Mouse (Mus musculus) megakaryocyte, embryonic 14.5 days (primary cell): ENCODE data around the gene Pygm. TPM values are rescaled to one million over a fixed set of nuclear protein-coding genes. Genes with fewer than 3 reads are reported as not detected.

Source experiments
- H3K27me3 ChIP-seq: replicated peaks from 2 replicates; pipeline ENCODE3; 2012; ENCODE audit warnings: inconsistent platforms
- H3K36me3 ChIP-seq: replicated peaks from 2 replicates; pipeline ENCODE3; 2012; ENCODE audit warnings: low read length, inconsistent platforms, mixed read lengths
- H3K4me1 ChIP-seq: 2 replicates; pipeline ENCODE4 v1.6.1; 2012; ENCODE audit warnings: inconsistent platforms
- H3K4me3 ChIP-seq: replicated peaks from 2 replicates; pipeline ENCODE3; 2012; ENCODE audit warnings: moderate library complexity, mild to moderate bottlenecking, inconsistent platforms
- H3K9me3 ChIP-seq: 2 replicates; pipeline ENCODE4 v1.6.1; 2012; ENCODE audit warnings: inconsistent platforms
- FLI1 ChIP-seq: IDR thresholded peaks from 2 replicates; pipeline ENCODE4 v1.6.1; 2012; ENCODE audit warnings: low read length, inconsistent platforms, mixed read lengths
- GATA1 ChIP-seq: IDR thresholded peaks from 3 replicates; pipeline ENCODE4 v1.6.1; 2012; ENCODE audit warnings: mixed read lengths, low read length, inconsistent platforms, borderline replicate concordance
- polyA plus RNA-seq: library from polyadenylated mRNA; stranded (reverse); fragments of >175 nt; gene quantifications from 2 replicates; pipeline ENCODE4 v1.2.3, GENCODE M21; 2012; ENCODE audit warnings: low replicate concordance; ENCODE audit not compliant: insufficient read depth

Gene Pygm
- polyA plus RNA-seq, 1 experiment = 3.6 TPM

DNA sequence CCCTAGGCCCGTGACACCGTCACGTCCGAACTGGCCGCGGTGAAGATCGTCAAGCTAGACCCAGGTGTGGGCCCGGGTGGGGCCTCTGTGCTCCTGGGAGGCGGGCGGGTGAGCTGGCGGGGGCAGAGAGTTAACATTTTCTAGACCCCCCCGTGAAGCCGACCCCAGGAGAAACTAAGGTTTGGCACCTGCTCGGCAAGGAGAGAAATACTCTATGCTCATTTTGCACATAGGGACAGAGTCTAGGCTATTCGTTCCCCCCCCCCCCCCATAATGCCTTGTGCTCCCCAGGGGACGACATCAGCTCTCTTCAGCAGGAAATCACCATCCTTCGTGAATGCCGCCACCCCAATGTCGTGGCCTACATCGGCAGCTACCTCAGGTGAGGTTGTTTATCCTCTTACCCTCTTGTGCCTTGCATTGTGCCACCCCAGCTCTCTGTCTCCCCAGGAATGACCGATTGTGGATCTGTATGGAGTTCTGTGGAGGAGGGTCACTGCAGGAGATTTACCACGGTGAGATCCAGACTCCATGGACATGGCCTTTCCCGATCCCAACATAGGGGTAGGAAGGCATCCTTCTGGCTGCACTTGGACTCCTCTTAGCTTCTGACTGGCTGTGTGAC lies 42.6 kb upstream of the Pygm start:
- peaks cover 80% of the 10 kb centered on the region for H3K36me3 ChIP-seq
- peaks cover under 1% of the 10 kb centered on the region for H3K27me3 ChIP-seq
- peak overlapping the region; percentile 97 for H3K4me3 ChIP-seq
- peaks cover 87% of the 10 kb centered on the region for H3K4me1 ChIP-seq
- TF ChIP-seq GATA1 (no peak), FLI1 (no peak)
- H3K9me3 ChIP-seq = no peaks in the 10 kb centered on the region

DNA sequence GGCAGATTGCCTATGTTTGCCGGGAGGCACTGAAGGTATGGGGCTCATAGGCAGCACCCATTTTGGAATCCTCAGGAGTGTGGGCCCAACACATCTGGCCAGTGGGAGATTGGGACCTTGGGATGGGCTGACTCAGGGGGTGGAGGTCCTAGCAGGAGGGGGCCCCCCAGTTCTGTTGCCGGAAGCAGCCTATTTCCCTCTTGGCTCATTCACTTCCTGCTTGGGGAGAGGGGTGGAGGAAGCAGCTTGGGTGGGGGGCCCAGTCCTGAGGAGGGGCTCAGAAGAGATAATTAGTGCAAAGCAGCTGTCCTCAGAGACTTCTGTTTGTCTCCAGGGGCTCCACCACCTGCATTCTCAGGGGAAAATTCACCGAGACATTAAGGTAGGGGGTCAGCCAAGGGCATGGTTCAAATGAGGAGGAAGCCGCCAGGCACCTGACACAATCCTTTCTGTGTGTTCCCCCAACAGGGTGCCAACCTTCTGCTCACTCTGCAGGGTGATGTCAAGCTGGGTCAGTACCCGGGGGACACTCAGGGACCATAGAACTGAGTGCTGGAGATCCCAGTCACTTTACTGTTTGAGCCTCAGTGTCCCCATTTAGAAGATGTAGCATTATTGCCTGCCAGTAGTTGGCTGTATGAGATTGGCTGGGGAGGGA lies 41.8 kb upstream of the Pygm start:
- TF ChIP-seq FLI1 = no peak
- TF ChIP-seq GATA1 = no peak
- H3K36me3 ChIP-seq = peaks cover 80% of the 10 kb centered on the region
- H3K27me3 ChIP-seq = peaks cover 3% of the 10 kb centered on the region
- peaks cover 87% of the 10 kb centered on the region for H3K4me1 ChIP-seq
- H3K9me3 ChIP-seq = no peaks in the 10 kb centered on the region
- peak overlapping the region; percentile 97 for H3K4me3 ChIP-seq

DNA sequence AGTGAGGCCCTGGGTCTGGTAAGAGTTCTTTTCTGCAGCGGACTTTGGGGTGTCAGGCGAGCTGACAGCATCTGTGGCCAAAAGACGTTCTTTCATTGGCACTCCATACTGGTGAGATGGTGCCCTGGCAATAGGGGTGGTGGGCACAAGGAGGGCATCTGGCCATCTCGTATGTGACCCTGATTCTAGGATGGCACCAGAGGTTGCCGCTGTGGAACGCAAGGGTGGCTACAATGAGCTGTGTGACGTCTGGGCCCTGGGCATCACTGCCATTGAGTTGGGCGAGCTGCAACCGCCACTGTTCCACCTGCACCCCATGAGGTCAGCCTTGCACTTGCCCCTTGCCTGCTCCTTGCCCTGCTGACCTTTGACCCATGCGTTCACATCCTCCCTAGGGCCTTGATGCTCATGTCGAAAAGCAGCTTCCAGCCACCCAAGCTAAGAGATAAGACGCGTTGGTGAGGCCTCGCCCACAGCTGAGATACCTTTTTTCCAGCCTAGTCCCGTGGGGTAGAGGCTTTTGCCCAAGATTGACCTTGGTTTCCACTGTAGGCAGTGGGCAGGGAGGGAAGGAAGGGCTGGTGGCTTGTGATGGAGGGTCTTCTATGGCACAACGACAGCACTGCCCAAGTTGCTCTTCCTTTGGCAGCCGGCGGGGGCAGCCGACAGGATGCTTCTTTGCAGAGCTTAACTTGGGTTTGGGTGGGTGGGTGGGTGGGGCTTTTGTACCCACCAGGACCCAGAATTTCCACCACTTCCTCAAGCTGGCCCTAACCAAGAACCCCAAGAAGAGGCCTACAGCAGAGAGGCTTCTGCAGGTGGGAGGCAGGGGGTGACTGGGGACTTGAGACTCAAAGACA lies 40.9 kb upstream of the Pygm start:
- Histone ChIP-seq H3K36me3 (peaks cover 73% of the 10 kb centered on the region), H3K9me3 (no peaks in the 10 kb centered on the region), H3K4me3 (peak overlapping the region; percentile 62), H3K27me3 (peaks cover 3% of the 10 kb centered on the region), H3K4me1 (peaks cover 88% of the 10 kb centered on the region)
- no peak for TF ChIP-seq GATA1
- TF ChIP-seq FLI1 = no peak

DNA sequence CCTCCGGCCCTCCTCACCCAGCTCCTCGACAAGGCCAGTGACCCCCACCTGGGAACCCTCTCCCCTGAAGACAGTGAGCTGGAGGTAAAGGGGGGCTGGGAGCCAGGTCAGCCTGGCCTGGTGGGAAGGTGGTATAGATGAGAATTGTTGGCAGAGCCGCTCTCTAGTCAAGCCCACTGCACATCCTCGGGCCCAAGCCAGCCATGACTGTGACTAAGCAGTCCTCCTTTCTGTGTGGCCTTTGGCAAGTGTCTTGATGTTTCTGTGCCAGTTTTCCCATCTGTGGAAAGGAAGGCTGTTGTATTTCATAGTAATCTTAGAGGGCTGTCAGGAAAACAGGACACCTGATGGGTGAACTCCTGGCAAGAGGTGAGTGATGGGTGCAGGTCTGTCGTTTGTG lies 40.2 kb upstream of the Pygm start:
- peaks cover 91% of the 10 kb centered on the region for H3K4me1 ChIP-seq
- no peaks in the 10 kb centered on the region for H3K9me3 ChIP-seq
- H3K36me3 ChIP-seq = peaks cover 66% of the 10 kb centered on the region

DNA sequence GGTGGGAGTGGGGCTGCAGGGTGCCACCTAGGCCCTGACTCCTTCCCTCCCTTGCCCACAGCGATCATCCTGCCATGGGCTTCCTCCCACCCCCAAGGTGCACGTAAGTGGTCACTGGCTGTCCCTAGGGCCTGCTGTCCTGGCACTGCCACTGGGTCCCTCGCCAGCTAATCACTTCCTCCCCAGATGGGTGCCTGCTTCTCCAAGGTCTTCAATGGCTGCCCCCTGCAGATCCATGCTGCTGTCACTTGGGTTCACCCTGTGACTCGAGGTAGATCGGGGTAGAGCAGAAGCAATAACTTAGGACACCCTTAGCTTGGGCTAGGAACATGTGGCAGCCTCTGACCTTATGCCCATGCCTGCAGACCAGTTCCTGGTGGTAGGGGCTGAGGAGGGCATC lies 38.2 kb upstream of the Pygm start:
- H3K9me3 ChIP-seq = no peaks in the 10 kb centered on the region

More for the DNA sequence above, 40.2 kb upstream of the Pygm start:
- peaks cover 3% of the 10 kb centered on the region for H3K27me3 ChIP-seq
- TF ChIP-seq FLI1 (no peak), GATA1 (no peak)
- H3K4me3 ChIP-seq = no peak overlapping the region

DNA sequence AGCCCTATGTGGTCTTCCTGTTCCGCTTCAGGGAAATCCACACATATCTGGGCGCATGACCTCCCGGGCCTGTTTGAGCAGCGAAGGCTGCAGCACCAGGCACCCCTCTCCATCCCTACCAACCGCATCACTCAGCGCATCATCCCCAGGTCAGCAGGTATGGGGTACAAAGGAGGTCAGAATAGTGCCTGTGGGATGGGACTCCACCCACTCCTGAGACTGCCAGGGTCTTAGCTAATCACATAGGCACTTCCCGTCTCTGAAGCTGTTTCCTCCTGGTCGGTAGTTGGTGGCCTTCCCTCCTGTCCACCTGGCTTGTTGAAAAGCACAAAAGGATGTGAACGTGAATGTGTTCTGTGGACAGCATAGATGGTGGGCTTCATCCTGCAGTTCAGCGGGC lies 37.5 kb upstream of the Pygm start:
- H3K4me3 ChIP-seq = no peak overlapping the region
- TF ChIP-seq GATA1 (no peak), FLI1 (no peak)
- peaks cover 60% of the 10 kb centered on the region for H3K36me3 ChIP-seq

More for the DNA sequence above, 38.2 kb upstream of the Pygm start:
- Histone ChIP-seq H3K4me3 (peak overlapping the region; percentile 9), H3K4me1 (peaks cover 93% of the 10 kb centered on the region), H3K27me3 (peaks cover 3% of the 10 kb centered on the region), H3K36me3 (peaks cover 55% of the 10 kb centered on the region)
- TF ChIP-seq GATA1 (no peak), FLI1 (no peak)

DNA sequence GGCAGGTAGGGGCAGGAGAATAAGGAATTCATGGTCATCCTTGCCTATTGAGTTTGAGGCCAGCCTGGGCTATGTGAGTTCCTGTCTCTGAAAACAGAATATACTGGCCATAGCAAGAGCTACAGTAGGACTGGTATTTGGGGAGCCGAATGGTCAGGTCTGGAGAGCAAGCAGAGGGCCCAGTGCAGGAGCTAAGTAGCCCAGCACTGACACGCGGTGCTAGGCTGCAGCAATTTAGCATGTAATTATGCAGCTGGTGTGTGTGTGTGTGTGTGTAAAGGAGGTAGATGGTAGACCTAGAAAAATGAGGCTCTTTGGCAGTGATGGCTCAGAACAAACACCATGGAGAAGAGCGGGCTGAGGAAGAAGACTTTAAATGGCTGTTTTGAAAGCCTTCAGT lies 36.6 kb upstream of the Pygm start:
- peaks cover 66% of the 10 kb centered on the region for H3K36me3 ChIP-seq
- peaks cover 93% of the 10 kb centered on the region for H3K4me1 ChIP-seq
- no peak for TF ChIP-seq GATA1
- H3K9me3 ChIP-seq = no peaks in the 10 kb centered on the region
- H3K4me3 ChIP-seq = no peak overlapping the region
- peaks cover 3% of the 10 kb centered on the region for H3K27me3 ChIP-seq

More for the DNA sequence above, 37.5 kb upstream of the Pygm start:
- Histone ChIP-seq H3K4me1 (peaks cover 94% of the 10 kb centered on the region), H3K27me3 (peaks cover 3% of the 10 kb centered on the region), H3K9me3 (no peaks in the 10 kb centered on the region)

DNA sequence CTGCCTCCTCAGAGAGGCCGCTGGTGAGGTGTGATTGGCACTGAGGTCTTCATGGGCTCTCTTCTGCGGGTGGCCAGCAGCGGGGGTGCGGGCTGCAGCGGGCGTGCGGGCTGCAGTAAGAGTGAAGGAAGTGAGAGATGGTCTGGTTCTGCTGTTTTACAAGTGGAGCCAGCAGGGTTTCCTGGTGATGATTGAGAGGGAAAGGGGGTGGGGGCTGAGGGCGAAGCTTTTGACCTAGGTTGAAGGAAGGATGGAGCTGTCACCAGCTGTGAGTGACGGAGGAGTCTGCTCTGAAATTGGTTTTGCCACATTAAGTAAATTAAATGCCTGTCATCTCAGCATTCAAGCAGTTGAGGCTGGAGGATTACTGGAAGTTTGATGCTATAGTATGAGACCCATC lies 35.5 kb upstream of the Pygm start:
- H3K4me1 ChIP-seq = peaks cover 93% of the 10 kb centered on the region
- H3K9me3 ChIP-seq = no peaks in the 10 kb centered on the region
- H3K36me3 ChIP-seq = peaks cover 68% of the 10 kb centered on the region
- TF ChIP-seq GATA1 (no peak), FLI1 (no peak)
- H3K27me3 ChIP-seq = peaks cover 3% of the 10 kb centered on the region
- H3K4me3 ChIP-seq = peak overlapping the region; percentile 84

DNA sequence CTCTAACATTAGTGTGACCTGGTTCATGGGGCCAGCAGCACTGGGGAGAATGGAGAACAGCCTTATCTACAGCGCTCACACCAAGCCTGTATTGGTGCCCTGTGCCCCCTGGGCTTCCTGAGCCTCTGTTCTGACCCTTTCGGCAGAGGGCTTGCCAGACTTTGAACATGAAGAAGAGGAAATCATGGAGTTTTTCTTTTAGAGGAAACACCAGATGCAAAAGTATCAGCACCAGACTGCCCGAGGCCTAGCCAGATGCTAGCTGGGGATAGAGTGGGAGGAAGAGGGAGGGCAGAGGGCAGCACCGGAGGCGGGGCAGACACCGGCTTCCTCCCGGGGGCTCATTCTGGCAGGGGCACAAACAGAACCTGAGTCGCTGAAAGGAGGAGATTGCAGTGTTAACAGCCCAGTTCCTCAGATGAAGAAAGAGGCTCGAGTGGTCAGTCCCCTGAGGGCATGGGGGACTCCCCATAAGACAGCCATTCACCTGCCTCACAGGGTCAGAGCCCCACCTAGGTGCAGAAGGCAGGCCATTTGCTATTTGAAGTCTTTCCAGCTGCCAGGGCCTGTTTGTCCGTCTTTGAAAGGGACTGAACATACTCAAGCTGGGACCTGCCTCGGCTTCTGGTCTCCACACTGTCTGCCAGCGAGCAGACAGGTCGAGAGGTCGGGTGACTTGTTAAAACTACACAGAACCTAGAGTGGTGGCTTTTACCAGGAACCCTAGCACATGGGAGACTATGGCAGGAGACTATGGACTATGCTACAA lies 34.8 kb upstream of the Pygm start:
- H3K4me1 ChIP-seq = peaks cover 96% of the 10 kb centered on the region
- peaks cover 68% of the 10 kb centered on the region for H3K36me3 ChIP-seq

More for the DNA sequence above, 34.8 kb upstream of the Pygm start:
- peaks cover 3% of the 10 kb centered on the region for H3K27me3 ChIP-seq
- no peak for TF ChIP-seq GATA1
- no peak for TF ChIP-seq FLI1
- no peaks in the 10 kb centered on the region for H3K9me3 ChIP-seq
- H3K4me3 ChIP-seq = peak overlapping the region; percentile 84
